Mouse (Mus musculus) hindbrain, embryonic 11.5 days (tissue): ENCODE data around the gene Ttll9. TPM values are rescaled to one million over a fixed set of nuclear protein-coding genes. Genes with fewer than 3 reads are reported as not detected.
A peak's percentile ranks its signal among the peaks of the same experiment; 100 is the strongest.

ENCODE experiments used
- ATAC-seq: fragments of 200-750 bp; cut with Nextera tagmentation; 2 replicates; pipeline ENCODE4 v1.8.0; 2017; ENCODE audit warnings: mild to moderate bottlenecking, moderate TSS enrichment, moderate library complexity; ENCODE audit not compliant: low FRiP score
- DNase-seq: peaks from one replicate; pipeline ENCODE4 v3.0.0-alpha.2; 2015; ENCODE audit warnings: low spot score
- H3K27ac ChIP-seq: fragments of 300-500 bp; sonication (generic); 2 replicates; pipeline ENCODE4 v1.5.1; 2014; ENCODE audit warnings: mild to moderate bottlenecking, low read depth, low read length
- H3K27me3 ChIP-seq: fragments of 300-500 bp; sonication (generic); 2 replicates; pipeline ENCODE4 v1.6.1; 2014; ENCODE audit warnings: mild to moderate bottlenecking, low read length, moderate library complexity, mixed read lengths; ENCODE audit not compliant: control insufficient read depth, insufficient read depth
- H3K36me3 ChIP-seq: fragments of 300-500 bp; sonication (generic); 2 replicates; pipeline ENCODE4 v1.6.1; 2014; ENCODE audit warnings: mild to moderate bottlenecking, low read length, moderate library complexity, mixed read lengths; ENCODE audit not compliant: control insufficient read depth, insufficient read depth
- H3K4me1 ChIP-seq: fragments of 300-500 bp; sonication (generic); replicated peaks from 2 replicates; pipeline ENCODE4 v1.6.1; 2014; ENCODE audit warnings: low read length, mixed read lengths; ENCODE audit not compliant: control insufficient read depth, insufficient read depth
- H3K4me2 ChIP-seq: fragments of 300-500 bp; sonication (generic); replicated peaks from 2 replicates; pipeline ENCODE4 v1.6.1; 2014; ENCODE audit warnings: mild to moderate bottlenecking, low read depth, low read length
- H3K4me3 ChIP-seq: fragments of 300-500 bp; sonication (generic); 2 replicates; pipeline ENCODE4 v1.5.1; 2014; ENCODE audit warnings: low read depth, low read length
- H3K9ac ChIP-seq: fragments of 300-500 bp; sonication (generic); 2 replicates; pipeline ENCODE4 v1.6.1; 2014; ENCODE audit warnings: low read depth, low read length
- H3K9me3 ChIP-seq: fragments of 300-500 bp; sonication (generic); 2 replicates; pipeline ENCODE4 v1.6.1; 2016; ENCODE audit warnings: low read length; ENCODE audit not compliant: control insufficient read depth
- WGBS: fragments of 180-500 bp; shearing (Covaris S2); extraction: QIAGEN DNeasy Blood & Tissue Kit; methylation state at CpG from one replicate; pipeline ENCODE4 v1.1.7; 2014; 5-methylcytosine and 5-hydroxymethylcytosine counted together
- polyA plus RNA-seq: library from polyadenylated mRNA; unstranded; fragments of >200 nt; fragmentation: Nextera tagmentation; extraction: Ambion mirVana; gene quantifications from 2 replicates; pipeline ENCODE4 v1.2.1, GENCODE M21; 2014

Ttll9 gene
- polyA plus RNA-seq, 1 experiment from 2014 or later, result 1.4 TPM

GRCm38 (mm10) chr2:152944013-152944412 lies 18.3 kb upstream of the Ttll9 start:
- Histone ChIP-seq H3K27ac (no peak overlapping the region), H3K36me3 (no peaks in the 10 kb centered on the region), H3K4me3 (no peak overlapping the region), H3K9me3 (no peaks in the 10 kb centered on the region), H3K4me2 (no peak overlapping the region), H3K9ac (no peak overlapping the region), H3K4me1 (peaks cover 7% of the 10 kb centered on the region; the same call in 1 of the 2 replicates), H3K27me3 (peaks cover 38% of the 10 kb centered on the region)
- ATAC-seq, result no peak
- no peak for DNase-seq
- 55% methylated on average over 9 of the region's 9 CpGs for WGBS

GRCm38 (mm10) chr2:152947098-152947497 lies 15.2 kb upstream of the Ttll9 start:
- Histone ChIP-seq H3K36me3 (no peaks in the 10 kb centered on the region), H3K4me3 (no peak overlapping the region), H3K27me3 (peaks cover 41% of the 10 kb centered on the region), H3K4me1 (peaks cover 9% of the 10 kb centered on the region; the same call in 1 of the 2 replicates), H3K9ac (no peak overlapping the region), H3K4me2 (no peak overlapping the region), H3K9me3 (no peaks in the 10 kb centered on the region), H3K27ac (no peak overlapping the region)
- DNase-seq (no peak), ATAC-seq (no peak)
- WGBS, result 63% methylated on average over 7 of the region's 7 CpGs

GRCm38 (mm10) chr2:152948438-152949020 lies 13.8 kb upstream of the Ttll9 start:
- 80% methylated on average over 5 of the region's 5 CpGs for WGBS
- Histone ChIP-seq H3K4me3 (no peak overlapping the region), H3K27me3 (peaks cover 27% of the 10 kb centered on the region), H3K27ac (no peak overlapping the region), H3K36me3 (no peaks in the 10 kb centered on the region), H3K9ac (no peak overlapping the region), H3K9me3 (no peaks in the 10 kb centered on the region), H3K4me2 (no peak overlapping the region), H3K4me1 (peaks cover 7% of the 10 kb centered on the region; the same call in 1 of the 2 replicates)
- DNase-seq (no peak), ATAC-seq (no peak)

GRCm38 (mm10) chr2:152950358-152951064 lies 11.8 kb upstream of the Ttll9 start:
- Histone ChIP-seq H3K36me3 (no peaks in the 10 kb centered on the region), H3K4me3 (peak overlapping the region; percentile 67), H3K27me3 (peaks cover 13% of the 10 kb centered on the region), H3K9ac (no peak overlapping the region), H3K27ac (no peak overlapping the region), H3K4me1 (peaks cover 6% of the 10 kb centered on the region; the same call in 1 of the 2 replicates), H3K4me2 (peak overlapping the region; percentile 95; the same call in 1 of the 2 replicates), H3K9me3 (no peaks in the 10 kb centered on the region)
- ATAC-seq, result peak; percentile 41
- no peak for DNase-seq
- WGBS, result 39% methylated on average over 11 of the region's 11 CpGs

- ATAC-seq (peak; percentile 74), DNase-seq (peak; percentile 66)
- peak within 1 kb of the TSS; percentile 95 for H3K4me2 ChIP-seq
- H3K36me3 ChIP-seq, result no peaks in the 10 kb centered on the region
- peaks cover 13% of the 10 kb centered on the region for H3K27me3 ChIP-seq
- peak within 1 kb of the TSS; percentile 67 for H3K4me3 ChIP-seq
- H3K27ac ChIP-seq, result peak within 1 kb of the TSS; percentile 53; the same call in 1 of the 2 replicates
- peak within 1 kb of the TSS; percentile 79 for H3K9ac ChIP-seq
- WGBS, result under 1% methylated on average over 50 of the region's 54 CpGs
- peaks cover 6% of the 10 kb centered on the region; the same call in 1 of the 2 replicates for H3K4me1 ChIP-seq
- H3K9me3 ChIP-seq, result no peaks in the 10 kb centered on the region
These were observed 11.0 kb upstream of the Ttll9 start, which contains the start of gene Dusp15 for GRCm38 (mm10) chr2:152951065-152951849. Dusp15 (minus strand) TSS chr2:152951698.

- peak overlapping the region; percentile 79 for H3K9ac ChIP-seq
- peak overlapping the region; percentile 95 for H3K4me2 ChIP-seq
- peak; percentile 63 for DNase-seq
- H3K36me3 ChIP-seq, result no peaks in the 10 kb centered on the region
- ATAC-seq, result peak; percentile 56
- no peaks in the 10 kb centered on the region for H3K9me3 ChIP-seq
- H3K27me3 ChIP-seq, result peaks cover 13% of the 10 kb centered on the region
- peaks cover 6% of the 10 kb centered on the region; the same call in 1 of the 2 replicates for H3K4me1 ChIP-seq
- peak overlapping the region; percentile 67 for H3K4me3 ChIP-seq
- WGBS, result 13% methylated on average over 13 of the region's 13 CpGs
- H3K27ac ChIP-seq, result peak overlapping the region; percentile 53; the same call in 1 of the 2 replicates
These were observed 10.2 kb upstream of the Ttll9 start for GRCm38 (mm10) chr2:152951850-152952720.

GRCm38 (mm10) chr2:152958116-152958515 lies 4.2 kb upstream of the Ttll9 start:
- H3K36me3 ChIP-seq, result no peaks in the 10 kb centered on the region
- H3K27me3 ChIP-seq, result no peaks in the 10 kb centered on the region; the same call in 1 of the 2 replicates
- no peak overlapping the region for H3K4me3 ChIP-seq
- no peak overlapping the region for H3K9ac ChIP-seq
- H3K27ac ChIP-seq, result no peak overlapping the region
- no peak overlapping the region for H3K4me2 ChIP-seq
- ATAC-seq (no peak), DNase-seq (no peak)
- no peaks in the 10 kb centered on the region for H3K9me3 ChIP-seq
- 83% methylated on average over 3 of the region's 3 CpGs for WGBS
- no peaks in the 10 kb centered on the region for H3K4me1 ChIP-seq

- Histone ChIP-seq H3K4me3 (no peak overlapping the region), H3K9ac (no peak overlapping the region), H3K4me2 (no peak overlapping the region), H3K27me3 (no peaks in the 10 kb centered on the region), H3K27ac (no peak overlapping the region), H3K36me3 (no peaks in the 10 kb centered on the region), H3K9me3 (no peaks in the 10 kb centered on the region), H3K4me1 (no peaks in the 10 kb centered on the region)
- DNase-seq, result no peak
- no peak for ATAC-seq
- WGBS, result 83% methylated on average over 4 of the region's 4 CpGs
These were observed 3.3 kb downstream of the Ttll9 start for GRCm38 (mm10) chr2:152965555-152965954.
